Mouse (Mus musculus): ENCODE measurements around the gene 2410131K14Rik.

- TF ChIP-seq NELFE (IDR thresholded peaks at IDR 0.05; ENCODE audit: low read depth, low read length): no peak
- no peak for TF ChIP-seq POLR2A (IDR thresholded peaks at IDR 0.05; ENCODE audit: control insufficient read depth in 1 of 2, insufficient read depth in 1 of 2, low read depth in 1 of 2, low read length in 2 of 2, poor library complexity in 1 of 2)
- no peak for TF ChIP-seq EP300 (IDR thresholded peaks at IDR 0.05; ENCODE audit: low read depth in 1 of 2, low read length in 2 of 2)
- no peak for TF ChIP-seq CTCF (IDR thresholded peaks at IDR 0.05 in 2 of 3, conservative IDR thresholded peaks at IDR 0.05 in 1 of 3; ENCODE audit: control insufficient read depth in 1 of 3, insufficient read depth in 1 of 3, low read depth in 2 of 3, low read length in 3 of 3, poor library complexity in 1 of 3, severe bottlenecking in 1 of 3)
- no peak for TF ChIP-seq KAT2A (conservative IDR thresholded peaks at IDR 0.05; ENCODE audit: low read depth, low read length)
- TF ChIP-seq TAL1 (IDR thresholded peaks at IDR 0.05; ENCODE audit: low read length): no peak
- TF ChIP-seq ZC3H11A (IDR thresholded peaks at IDR 0.05; ENCODE audit: low read depth, low read length): no peak
- no peak for TF ChIP-seq NRF1 (IDR thresholded peaks at IDR 0.05; ENCODE audit: insufficient read depth, low read depth, low read length, poor library complexity, severe bottlenecking)
- no peak for TF ChIP-seq GABPA (IDR thresholded peaks at IDR 0.05; ENCODE audit: low read depth, low read length)
- TF ChIP-seq HCFC1 (IDR thresholded peaks at IDR 0.05; ENCODE audit: low read depth, low read length): no peak
- TF ChIP-seq E2F4 (IDR thresholded peaks at IDR 0.05; ENCODE audit: borderline replicate concordance, low read depth, low read length): no peak
- no peak for TF ChIP-seq BHLHE40 (IDR thresholded peaks at IDR 0.05; ENCODE audit: borderline replicate concordance, low read depth, low read length)
- TF ChIP-seq CHD2 (IDR thresholded peaks at IDR 0.05; ENCODE audit: low read length): no peak
These were observed 14.1 kb downstream of the 2410131K14Rik start for GRCm38 (mm10) chr5:118259152-118259551.
